Mouse (Mus musculus): ENCODE measurements around the gene Tmem203.

Gene Tmem203

GRCm38 (mm10) chr2:25267746-25268309 is 12.6 kb downstream of the Tmem203 start:
- TF ChIP-seq NANOG (IDR thresholded peaks at IDR 0.05; ENCODE audit: borderline replicate concordance, low read length) (no peak), CTCF (conservative IDR thresholded peaks at IDR 0.05; ENCODE audit: low read length) (no peak), POU5F1 (IDR thresholded peaks at IDR 0.05; ENCODE audit: borderline replicate concordance, low read length) (no peak)
- H3K4me3 ChIP-seq (replicated peaks; ENCODE audit: low read length): 0 out of 2 replicates have a peak overlapping the region, but pooled peaks have one; percentile 60
- H3K4me1 ChIP-seq (replicated peaks; ENCODE audit: low read depth, low read length): peaks cover 77% of the 10 kb centered on the region
- peaks cover 83% of the 10 kb centered on the region for H3K36me3 ChIP-seq (ENCODE audit: insufficient read depth, low read length)
- H3K27me3 ChIP-seq (ENCODE audit: insufficient read depth, low read length): peaks cover 10% of the 10 kb centered on the region
- H3K9me3 ChIP-seq (ENCODE audit: low read length): no peaks in the 10 kb centered on the region

GRCm38 (mm10) chr2:25271827-25272511 is 16.7 kb downstream of the Tmem203 start, which contains the start of the genes Ssna1 and Anapc2:
Gene Ssna1, minus strand, starts transcription at chr2:25272438.
Gene Anapc2, plus strand, starts transcription at chr2:25272478.
- Histone ChIP-seq H3K27me3 (ENCODE audit: insufficient read depth, low read length) (no peaks in the 10 kb centered on the region), H3K4me1 (replicated peaks; ENCODE audit: low read depth, low read length) (peaks cover 51% of the 10 kb centered on the region), H3K9me3 (ENCODE audit: low read length) (no peaks in the 10 kb centered on the region), H3K36me3 (ENCODE audit: insufficient read depth, low read length) (peaks cover 88% of the 10 kb centered on the region), H3K4me3 (replicated peaks; ENCODE audit: low read length) (peak within 1 kb of the TSS; percentile 95)
- TF ChIP-seq CTCF (conservative IDR thresholded peaks at IDR 0.05; ENCODE audit: low read length) (no peak), POU5F1 (IDR thresholded peaks at IDR 0.05; ENCODE audit: borderline replicate concordance, low read length) (no peak), NANOG (IDR thresholded peaks at IDR 0.05; ENCODE audit: borderline replicate concordance, low read length) (no peak)

GRCm38 (mm10) chr2:25272515-25272914 is 17.3 kb downstream of the Tmem203 start:
- Histone ChIP-seq H3K27me3 (ENCODE audit: insufficient read depth, low read length) (no peaks in the 10 kb centered on the region), H3K4me3 (replicated peaks; ENCODE audit: low read length) (peak overlapping the region; percentile 95)
- TF ChIP-seq CTCF (conservative IDR thresholded peaks at IDR 0.05; ENCODE audit: low read length) (no peak), NANOG (IDR thresholded peaks at IDR 0.05; ENCODE audit: borderline replicate concordance, low read length) (no peak), POU5F1 (IDR thresholded peaks at IDR 0.05; ENCODE audit: borderline replicate concordance, low read length) (no peak)

GRCm38 (mm10) chr2:25273010-25273409 is 17.8 kb downstream of the Tmem203 start:
- no peaks in the 10 kb centered on the region for H3K9me3 ChIP-seq (ENCODE audit: low read length)
- TF ChIP-seq NANOG (IDR thresholded peaks at IDR 0.05; ENCODE audit: borderline replicate concordance, low read length) (no peak), CTCF (conservative IDR thresholded peaks at IDR 0.05; ENCODE audit: low read length) (no peak), POU5F1 (IDR thresholded peaks at IDR 0.05; ENCODE audit: borderline replicate concordance, low read length) (no peak)
- peak overlapping the region; percentile 95 for H3K4me3 ChIP-seq (replicated peaks; ENCODE audit: low read length)
- H3K4me1 ChIP-seq (replicated peaks; ENCODE audit: low read depth, low read length): peaks cover 41% of the 10 kb centered on the region
- H3K27me3 ChIP-seq (ENCODE audit: insufficient read depth, low read length): no peaks in the 10 kb centered on the region
- H3K36me3 ChIP-seq (ENCODE audit: insufficient read depth, low read length): peaks cover 88% of the 10 kb centered on the region

More at GRCm38 (mm10) chr2:25272515-25272914, 17.3 kb downstream of the Tmem203 start:
- Histone ChIP-seq H3K9me3 (ENCODE audit: low read length) (no peaks in the 10 kb centered on the region), H3K4me1 (replicated peaks; ENCODE audit: low read depth, low read length) (peaks cover 46% of the 10 kb centered on the region), H3K36me3 (ENCODE audit: insufficient read depth, low read length) (peaks cover 88% of the 10 kb centered on the region)

- TF ChIP-seq CTCF (conservative IDR thresholded peaks at IDR 0.05; ENCODE audit: low read length): peak; percentile 79
- TF ChIP-seq NANOG (IDR thresholded peaks at IDR 0.05; ENCODE audit: borderline replicate concordance, low read length): no peak
- no peak for TF ChIP-seq POU5F1 (IDR thresholded peaks at IDR 0.05; ENCODE audit: borderline replicate concordance, low read length)
These were observed 24.0 kb downstream of the Tmem203 start for GRCm38 (mm10) chr2:25278928-25279882.

GRCm38 (mm10) chr2:25285551-25285950 is 30.3 kb downstream of the Tmem203 start:
- Histone ChIP-seq H3K4me1 (replicated peaks; ENCODE audit: low read depth, low read length) (peaks cover 41% of the 10 kb centered on the region), H3K27me3 (ENCODE audit: insufficient read depth, low read length) (peaks cover 36% of the 10 kb centered on the region), H3K4me3 (replicated peaks; ENCODE audit: low read length) (no peak overlapping the region), H3K36me3 (ENCODE audit: insufficient read depth, low read length) (peaks cover 54% of the 10 kb centered on the region), H3K9me3 (ENCODE audit: low read length) (no peaks in the 10 kb centered on the region)
- no peak for TF ChIP-seq CTCF (conservative IDR thresholded peaks at IDR 0.05; ENCODE audit: low read length)
- no peak for TF ChIP-seq POU5F1 (IDR thresholded peaks at IDR 0.05; ENCODE audit: borderline replicate concordance, low read length)
- TF ChIP-seq NANOG (IDR thresholded peaks at IDR 0.05; ENCODE audit: borderline replicate concordance, low read length): no peak

More at GRCm38 (mm10) chr2:25278928-25279882, 24.0 kb downstream of the Tmem203 start:
- H3K4me3 ChIP-seq (replicated peaks; ENCODE audit: low read length): no peak overlapping the region
- H3K36me3 ChIP-seq (ENCODE audit: insufficient read depth, low read length): peaks cover 98% of the 10 kb centered on the region
- no peaks in the 10 kb centered on the region for H3K27me3 ChIP-seq (ENCODE audit: insufficient read depth, low read length)
- no peaks in the 10 kb centered on the region for H3K4me1 ChIP-seq (replicated peaks; ENCODE audit: low read depth, low read length)
- no peaks in the 10 kb centered on the region for H3K9me3 ChIP-seq (ENCODE audit: low read length)

GRCm38 (mm10) chr2:25286314-25286713 is 31.1 kb downstream of the Tmem203 start:
- TF ChIP-seq CTCF (conservative IDR thresholded peaks at IDR 0.05; ENCODE audit: low read length) (no peak), NANOG (IDR thresholded peaks at IDR 0.05; ENCODE audit: borderline replicate concordance, low read length) (no peak), POU5F1 (IDR thresholded peaks at IDR 0.05; ENCODE audit: borderline replicate concordance, low read length) (no peak)
- H3K4me1 ChIP-seq (replicated peaks; ENCODE audit: low read depth, low read length): peaks cover 48% of the 10 kb centered on the region
- peaks cover 44% of the 10 kb centered on the region for H3K27me3 ChIP-seq (ENCODE audit: insufficient read depth, low read length)
- no peaks in the 10 kb centered on the region for H3K9me3 ChIP-seq (ENCODE audit: low read length)
- H3K4me3 ChIP-seq (replicated peaks; ENCODE audit: low read length): no peak overlapping the region
- peaks cover 46% of the 10 kb centered on the region for H3K36me3 ChIP-seq (ENCODE audit: insufficient read depth, low read length)

All from E14TG2a.4 (cell line).